Mouse (Mus musculus): ENCODE data around the gene Hps4.
"Not testable (repeated sequence)": the region's sequence is repeated elsewhere in the genome, so short reads cannot be mapped to it uniquely, and the experiment has no call there.

Hps4 gene

DNA sequence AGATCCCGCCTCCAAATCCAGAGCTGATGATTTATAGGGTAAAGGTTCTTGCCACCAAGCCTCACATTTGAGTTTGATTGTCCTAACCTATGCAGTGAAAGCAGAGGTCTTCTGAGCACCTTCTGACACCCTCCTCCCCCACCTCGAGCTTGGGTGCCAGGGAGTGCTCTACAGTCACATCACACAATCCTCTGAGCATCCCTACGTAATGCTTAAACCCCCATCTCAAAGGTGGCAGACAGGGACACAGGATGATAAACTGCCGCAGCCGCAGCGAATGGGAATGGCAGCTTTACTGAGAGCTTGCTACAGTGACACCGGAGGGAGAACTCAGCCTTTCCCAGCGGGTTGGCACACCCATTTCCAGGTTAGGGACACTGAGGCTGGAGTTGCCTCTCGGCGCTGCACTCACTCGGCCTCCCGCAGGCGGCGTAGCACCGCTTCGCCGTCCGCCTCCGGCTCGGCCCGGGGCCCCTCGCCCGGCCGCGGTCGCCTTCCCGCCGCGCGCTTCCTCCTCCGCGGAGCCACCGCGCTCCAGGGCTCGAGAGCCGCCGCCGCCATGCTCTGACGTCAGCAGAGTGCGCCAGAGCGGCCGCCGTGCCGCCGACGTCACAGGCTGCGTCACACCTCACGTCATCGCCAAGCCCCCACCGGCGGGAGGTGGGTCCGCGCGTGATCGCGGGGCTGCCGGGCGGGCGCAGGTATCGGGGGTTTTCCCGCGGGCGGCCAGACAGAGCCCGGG, at the start of gene Hps4, which contains the start of gene Srrd:
Gene Hps4, plus strand, starts transcription at position 621 of the 742 bp plus-strand sequence.
Gene Srrd, minus strand, starts transcription at position 578 of the 742 bp plus-strand sequence.
- peak; percentile 91 for DNase-seq

DNA sequence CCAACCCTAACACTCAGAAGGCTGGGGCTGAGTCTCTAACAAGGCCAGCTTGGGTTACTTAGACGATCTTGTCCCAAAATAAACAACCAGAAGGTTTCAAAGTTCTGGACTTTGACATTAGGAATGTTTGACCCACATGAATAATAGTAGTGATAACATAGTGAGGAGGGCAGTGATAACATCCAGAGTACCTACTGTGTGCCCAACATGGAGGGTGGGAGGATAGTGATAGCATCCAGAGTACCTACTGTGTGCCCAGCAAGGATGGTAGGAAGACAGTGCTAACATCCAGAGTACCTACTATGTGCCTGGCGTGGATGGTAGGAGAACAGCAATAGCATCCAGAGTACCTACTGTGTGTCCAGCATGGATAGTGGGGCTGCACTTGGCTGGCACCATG, 49.1 kb upstream of the Hps4 start:
- DNase-seq, result no peak

DNA sequence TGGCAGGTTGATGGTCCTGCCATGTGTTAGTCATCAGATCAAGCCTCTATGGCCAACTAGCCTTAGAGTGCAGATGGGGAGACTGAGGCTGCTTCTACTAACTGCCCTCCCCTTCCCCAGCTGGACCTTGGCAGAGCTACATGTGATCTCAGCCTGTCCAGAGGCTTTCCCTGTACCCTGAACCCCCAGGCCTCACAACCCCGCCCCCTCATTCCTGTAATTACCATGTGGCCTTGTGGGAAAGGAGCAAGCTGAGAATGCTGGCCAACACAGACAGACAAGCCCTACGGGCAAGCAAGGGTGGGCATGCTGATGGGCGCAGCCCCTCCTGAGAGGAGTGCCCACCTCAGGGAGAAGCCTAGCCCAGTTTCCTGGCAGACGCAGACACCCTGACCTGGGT, 48.2 kb upstream of the Hps4 start:
- DNase-seq, result no peak

- DNase-seq, result no peak
These were observed 47.7 kb upstream of the Hps4 start for GRCm38 (mm10) chr5:112295162-112295561.

GRCm38 (mm10) chr5:112295564-112295963, 47.3 kb upstream of the Hps4 start:
- no peak for DNase-seq

DNA sequence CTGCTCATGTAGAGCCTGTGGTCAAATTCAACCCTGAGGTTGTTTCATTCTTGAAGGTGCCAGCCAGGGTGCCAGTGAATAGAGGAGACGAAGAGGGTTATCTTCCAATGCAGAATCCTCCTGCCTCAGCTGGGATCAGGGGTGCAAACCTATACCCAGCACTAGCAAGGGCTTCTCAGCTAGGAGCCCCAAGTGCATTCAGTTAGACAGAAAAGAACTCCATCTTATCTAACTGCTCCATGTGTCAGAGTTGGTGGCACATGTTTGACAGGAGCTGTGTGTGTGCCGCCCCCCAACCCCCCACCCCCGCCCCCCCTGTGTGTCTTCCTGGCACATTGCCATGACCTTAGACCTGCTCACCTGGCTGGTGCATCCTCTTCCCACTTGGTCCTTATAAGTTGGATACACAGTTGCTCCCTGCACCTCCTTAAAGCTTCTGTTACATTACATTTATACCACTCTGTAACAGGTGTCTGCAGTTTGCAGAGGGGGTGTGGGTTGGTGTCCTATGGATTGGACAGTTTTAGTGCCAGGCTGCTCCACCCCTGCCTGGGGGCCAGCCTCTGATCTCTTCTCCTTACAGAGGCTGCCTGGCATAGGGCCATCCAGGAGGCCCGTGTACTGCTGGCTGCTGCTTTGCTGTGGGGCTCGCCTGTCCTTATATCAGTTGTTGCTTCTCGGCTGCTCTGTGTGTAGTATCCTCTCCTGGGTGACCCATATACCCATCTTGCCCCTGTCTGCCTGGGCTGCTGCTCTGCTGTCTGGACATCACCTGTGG, 46.3 kb upstream of the Hps4 start:
- DNase-seq, result no peak

GRCm38 (mm10) chr5:112297257-112297656, 45.6 kb upstream of the Hps4 start:
- DNase-seq, result no peak

- peak; percentile 42 for DNase-seq
These were observed 44.5 kb upstream of the Hps4 start for GRCm38 (mm10) chr5:112298226-112298988.

- DNase-seq, result no peak
These were observed 43.5 kb upstream of the Hps4 start for GRCm38 (mm10) chr5:112299399-112299798.

DNA sequence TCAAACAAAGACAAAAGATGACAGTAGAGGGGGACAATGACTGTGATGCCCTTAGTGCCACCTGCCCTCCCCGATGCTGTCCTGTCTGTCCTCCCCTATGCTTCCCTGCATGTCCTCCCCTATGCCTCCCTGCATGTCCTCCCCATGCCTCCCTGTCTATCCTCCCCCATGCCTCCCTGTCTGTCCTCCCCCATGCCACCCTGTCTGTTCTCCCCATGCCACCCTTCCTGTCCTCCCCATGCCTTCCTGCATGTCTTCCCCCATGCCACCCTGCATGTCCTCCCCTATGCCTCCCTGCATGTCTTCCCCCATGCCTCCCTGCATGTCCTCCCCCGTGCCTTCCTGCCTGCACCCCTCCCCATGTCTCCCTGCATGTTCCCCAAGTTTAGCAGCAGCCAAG, 42.8 kb upstream of the Hps4 start:
- DNase-seq, result no peak

DNA sequence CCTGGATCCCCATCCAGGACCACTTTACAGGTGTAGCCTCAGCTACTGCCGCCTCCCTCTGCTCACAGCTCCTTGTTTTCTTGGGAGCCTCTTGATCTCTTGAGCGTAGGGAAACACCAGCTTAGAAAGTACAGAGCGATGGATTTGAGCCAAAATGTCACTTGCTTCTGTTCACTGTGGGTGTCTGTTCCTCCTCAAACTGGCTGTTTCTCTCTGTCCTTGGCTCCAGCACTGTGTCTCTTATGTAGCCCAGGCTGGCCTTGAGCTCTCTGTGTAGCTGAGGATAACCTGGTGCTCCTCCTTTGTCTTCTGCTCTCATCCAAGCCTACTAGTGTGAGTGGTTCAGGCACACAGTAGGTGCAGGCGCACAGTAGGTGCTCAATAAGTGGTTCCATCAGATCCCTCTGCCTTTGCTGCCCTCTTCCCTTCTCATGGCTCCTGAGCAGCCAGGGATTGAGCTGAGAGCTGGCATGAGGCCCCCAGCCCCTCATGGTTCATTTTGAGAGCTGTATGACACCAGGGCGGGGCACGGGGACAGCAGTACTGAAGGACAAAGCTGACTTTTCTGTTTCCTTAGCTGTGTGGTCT, 42.1 kb upstream of the Hps4 start:
- no peak for DNase-seq

DNA sequence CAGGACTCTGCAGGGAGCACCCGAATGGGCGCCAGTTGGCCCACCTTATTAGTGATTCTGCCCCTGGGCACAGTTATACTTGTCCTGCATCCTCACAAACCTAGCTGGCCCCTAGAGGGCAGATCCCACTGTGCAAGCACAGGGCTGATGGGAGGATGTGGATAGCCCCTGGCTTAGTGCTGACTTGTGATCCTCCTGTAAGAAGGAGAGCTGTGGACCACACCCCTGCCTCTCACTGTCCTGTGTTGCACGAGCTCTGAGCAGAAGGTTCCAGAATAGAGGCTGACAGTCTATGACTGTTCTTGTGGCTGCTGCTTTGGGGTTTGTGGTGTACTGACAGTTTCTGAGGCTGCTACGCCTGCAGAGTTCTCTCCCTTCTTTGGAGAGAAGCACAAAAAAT, 41.2 kb upstream of the Hps4 start:
- DNase-seq, result no peak

- no peak for DNase-seq
These were observed 40.6 kb upstream of the Hps4 start for GRCm38 (mm10) chr5:112302310-112302709.

DNA sequence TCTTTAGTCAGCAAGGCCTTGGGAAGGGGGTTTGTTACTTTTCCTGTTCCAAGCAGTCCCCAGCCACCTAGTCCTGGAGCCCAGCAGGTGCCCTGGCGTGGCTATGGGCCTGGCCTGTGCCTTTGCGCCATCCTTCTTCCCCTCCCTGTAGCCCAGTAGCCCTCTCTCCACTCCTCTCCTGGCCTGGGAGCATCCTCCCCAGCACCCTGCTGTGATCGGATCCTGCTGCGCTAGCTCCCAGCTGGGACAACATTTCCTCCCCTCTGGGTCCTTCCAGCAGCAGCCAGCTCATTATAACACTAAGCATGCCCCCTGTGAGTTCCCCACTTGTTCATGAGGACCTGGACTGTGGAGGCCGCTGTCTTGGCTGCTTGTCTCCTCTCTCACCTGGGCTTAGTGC, 37.0 kb upstream of the Hps4 start:
- DNase-seq, result no peak

DNA sequence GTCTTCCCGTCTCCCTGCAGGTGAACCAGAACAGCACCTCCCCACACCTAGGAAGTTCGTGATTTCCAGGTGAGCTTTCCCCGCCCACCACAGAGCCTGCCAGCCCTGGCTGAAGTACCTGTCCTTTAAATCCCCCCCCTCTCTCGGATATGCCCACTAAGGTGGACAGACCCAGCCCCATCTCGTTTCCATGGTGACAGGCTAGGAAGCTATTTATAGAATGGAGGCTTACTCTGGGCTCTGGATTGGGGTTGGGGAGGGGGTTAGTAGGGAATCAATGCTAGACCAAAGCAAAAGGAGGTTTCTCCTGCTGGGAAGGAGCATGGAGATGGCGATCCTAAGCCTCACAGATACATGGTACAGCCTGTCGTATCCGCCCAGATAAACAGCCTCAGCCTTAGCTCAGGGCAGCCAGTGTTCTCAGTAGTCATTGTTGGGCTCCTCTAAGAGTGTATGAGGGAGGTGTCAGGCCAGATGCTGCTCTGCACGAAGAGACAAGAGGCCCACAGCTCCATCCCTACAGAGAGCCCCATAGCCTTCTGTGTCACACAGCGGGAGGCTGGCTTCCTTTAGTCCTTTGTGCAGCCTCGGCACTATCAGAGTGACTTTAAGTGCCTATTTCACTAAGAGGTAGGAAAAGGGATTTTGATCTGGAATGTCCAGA, 29.5 kb upstream of the Hps4 start:
- DNase-seq, result no peak

DNA sequence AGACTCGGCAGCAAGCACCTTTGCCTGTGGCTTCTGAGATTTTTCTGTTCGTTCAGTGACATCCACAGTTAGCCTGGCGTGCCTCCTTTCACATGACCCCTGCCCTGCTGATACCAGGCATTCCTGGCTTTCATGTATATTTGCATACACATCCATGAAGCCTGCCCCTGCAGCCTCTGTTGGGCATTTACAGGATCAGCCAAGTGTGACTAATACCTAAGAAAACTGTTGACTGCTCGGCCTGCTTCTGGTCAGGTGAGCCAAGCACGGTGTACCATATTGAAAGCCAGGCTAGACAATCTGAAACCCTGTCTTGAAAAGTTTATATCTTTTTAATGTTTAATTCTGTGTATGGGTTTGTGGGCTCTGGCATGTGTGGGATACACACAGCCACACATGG, 26.4 kb upstream of the Hps4 start:
- no peak for DNase-seq

DNA sequence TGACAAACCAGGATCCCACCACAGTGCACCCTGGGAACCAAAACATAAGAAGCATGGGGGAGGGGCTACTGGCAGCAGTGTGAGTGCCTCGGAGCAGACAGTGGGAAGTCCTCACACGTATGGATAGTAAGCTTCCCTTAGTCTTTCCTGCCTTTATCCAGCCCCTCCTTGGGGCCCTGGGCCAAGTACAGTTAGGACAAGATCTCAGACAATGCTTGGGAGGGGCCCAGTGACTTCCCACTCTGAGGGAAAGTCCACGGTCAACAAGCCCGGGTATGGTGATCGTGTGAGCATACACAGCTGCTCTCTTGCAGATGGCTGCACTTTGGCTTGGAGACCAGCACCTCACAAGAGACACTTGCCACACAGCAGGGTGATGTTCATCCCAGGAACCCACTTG, 25.6 kb upstream of the Hps4 start:
- DNase-seq, result peak; percentile 60

DNA sequence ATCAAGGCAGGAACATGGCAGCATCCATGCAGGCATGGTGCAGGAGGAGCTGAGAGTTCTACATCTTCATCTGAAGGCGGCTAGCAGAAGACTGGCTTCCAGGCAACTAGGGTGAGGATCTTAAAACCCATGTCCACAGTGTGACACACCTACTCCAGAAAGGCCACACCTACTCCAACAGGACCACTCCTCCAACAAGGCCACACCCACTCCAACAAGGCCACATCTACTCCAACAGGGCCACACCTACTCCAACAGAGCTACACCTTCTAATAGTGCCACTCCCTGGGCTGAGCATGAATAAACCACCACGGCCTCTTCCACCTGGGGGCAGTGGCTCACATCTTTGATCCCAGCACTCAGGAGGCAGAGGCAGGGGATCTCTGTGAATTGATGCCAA, 23.5 kb upstream of the Hps4 start:
- DNase-seq, result not testable (repeated sequence)

DNA sequence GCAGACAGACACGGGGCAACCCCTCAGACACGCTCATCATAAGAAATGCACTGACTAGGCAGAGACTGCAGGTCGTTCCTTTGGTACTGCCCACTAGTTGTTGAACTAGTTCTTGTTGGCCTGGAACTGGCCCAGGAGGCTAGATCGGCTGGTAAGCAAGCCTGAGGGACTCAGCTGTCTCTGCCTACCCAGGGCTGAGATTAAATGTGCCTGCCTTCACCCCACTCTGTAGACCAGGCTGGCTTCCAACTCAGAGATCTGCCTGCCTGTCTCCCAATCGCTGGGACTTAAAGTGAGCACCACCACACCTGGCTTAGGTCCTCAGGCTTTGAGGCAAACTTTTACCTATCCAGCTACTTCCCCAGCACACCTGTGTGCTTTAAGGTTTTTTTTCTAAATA, 22.5 kb upstream of the Hps4 start:
- DNase-seq, result no peak

DNA sequence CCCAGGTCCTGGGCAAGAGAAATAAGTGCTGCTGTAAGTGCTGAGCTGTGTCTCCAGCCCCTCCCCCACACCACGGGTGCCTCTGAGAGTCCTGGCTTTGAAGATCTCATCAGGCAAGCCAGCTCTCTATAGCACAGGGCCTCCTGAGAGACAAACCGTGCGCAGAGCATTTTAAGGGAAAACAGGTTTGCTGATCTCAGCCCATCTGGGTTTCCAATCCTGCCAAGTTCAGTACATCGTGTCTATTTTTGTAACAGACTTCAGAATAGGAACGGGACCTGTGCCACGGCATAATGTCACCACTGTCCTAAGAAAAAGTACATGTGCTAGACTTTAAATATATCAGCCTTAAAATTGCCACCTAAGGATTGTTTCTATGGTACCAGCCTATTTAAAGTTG, 21.9 kb upstream of the Hps4 start:
- DNase-seq, result no peak

DNA sequence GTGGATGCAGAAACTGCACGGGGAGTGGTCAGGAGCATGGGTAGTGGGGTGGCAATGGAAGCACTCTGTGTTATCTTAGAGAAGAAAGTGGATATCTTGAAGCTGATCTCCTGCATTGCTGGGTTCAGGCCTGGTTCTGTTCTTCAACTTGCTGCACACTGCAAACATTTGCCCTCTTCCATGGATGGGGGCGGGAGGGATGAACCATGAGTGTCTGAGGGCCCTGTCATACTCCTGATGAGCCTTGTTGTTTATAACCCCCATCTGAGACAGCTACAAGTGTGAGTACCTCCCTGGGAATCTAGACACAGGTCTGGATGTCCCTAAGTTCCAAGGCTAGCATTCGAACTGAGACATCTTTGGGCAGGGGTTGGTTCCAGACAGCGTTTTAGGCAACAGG, 21.5 kb upstream of the Hps4 start:
- no peak for DNase-seq

DNA sequence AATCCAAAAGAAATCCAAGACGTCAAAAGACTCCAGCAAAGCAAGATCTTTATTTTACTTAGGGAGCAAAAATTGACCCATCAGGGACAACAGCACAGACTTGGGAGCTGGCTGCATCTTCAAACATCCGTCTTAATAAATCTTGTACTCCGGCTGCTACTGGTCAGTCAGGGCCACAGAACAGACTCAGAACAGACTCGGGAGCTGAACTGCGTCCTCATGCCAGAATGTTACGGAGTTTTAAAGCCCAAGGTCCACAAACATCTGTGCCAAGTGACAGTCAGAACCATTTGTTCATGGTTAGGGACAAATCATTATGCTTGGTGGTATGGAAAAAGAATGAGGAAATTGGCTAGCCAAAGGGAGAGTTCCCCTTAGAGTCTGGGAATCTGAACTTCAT, 19.6 kb upstream of the Hps4 start:
- no peak for DNase-seq

Data from lung, postnatal 14 days (tissue).